Mouse (Mus musculus) neural tube, embryonic 12.5 days (tissue): ENCODE results near the gene Col19a1. TPM values are rescaled to one million over a fixed set of nuclear protein-coding genes. Genes with fewer than 3 reads are reported as not detected.
A peak's percentile ranks its signal among the peaks of the same experiment; 100 is the strongest.

Source experiments
- ATAC-seq: fragments of 200-750 bp; cut with Nextera tagmentation; 2 replicates; pipeline ENCODE4 v1.8.0; 2017; ENCODE audit warnings: low read depth, mild to moderate bottlenecking, moderate TSS enrichment, moderate library complexity; ENCODE audit not compliant: low FRiP score
- H3K27ac ChIP-seq: fragments of 300-500 bp; sonication (generic); 2 replicates; pipeline ENCODE4 v1.5.1; 2016
- H3K27me3 ChIP-seq: fragments of 300-500 bp; sonication (generic); replicated peaks from 2 replicates; pipeline ENCODE4 v1.6.1; 2016; ENCODE audit warnings: mild to moderate bottlenecking
- H3K36me3 ChIP-seq: fragments of 300-500 bp; sonication (generic); 2 replicates; pipeline ENCODE4 v1.6.1; 2016; ENCODE audit warnings: mild to moderate bottlenecking
- H3K4me1 ChIP-seq: fragments of 300-500 bp; sonication (generic); 2 replicates; pipeline ENCODE4 v1.6.1; 2016
- H3K4me2 ChIP-seq: fragments of 300-500 bp; sonication (generic); replicated peaks from 2 replicates; pipeline ENCODE4 v1.6.1; 2016; ENCODE audit warnings: mild to moderate bottlenecking
- H3K4me3 ChIP-seq: fragments of 300-500 bp; sonication (generic); 2 replicates; pipeline ENCODE4 v1.5.1; 2016
- H3K9ac ChIP-seq: fragments of 300-500 bp; sonication (generic); 2 replicates; pipeline ENCODE4 v1.6.1; 2016; ENCODE audit warnings: mild to moderate bottlenecking
- H3K9me3 ChIP-seq: fragments of 300-500 bp; sonication (generic); 2 replicates; pipeline ENCODE4 v1.6.1; 2016; ENCODE audit warnings: mild to moderate bottlenecking
- WGBS: fragments of 180-500 bp; shearing (Covaris S2); methylation state at CpG from one replicate; pipeline ENCODE4 v1.1.7; 2016; 5-methylcytosine and 5-hydroxymethylcytosine counted together
- polyA plus RNA-seq: library from polyadenylated mRNA; unstranded; fragments of >200 nt; fragmentation: Nextera tagmentation; extraction: Ambion mirVana; gene quantifications from 2 replicates; pipeline ENCODE4 v1.2.1, GENCODE M21; 2016

The Col19a1 gene
- polyA plus RNA-seq, 1 experiment from 2014 or later = 2.7 TPM

- ATAC-seq = no peak
- Histone ChIP-seq H3K36me3 (no peaks in the 10 kb centered on the region), H3K27ac (no peak overlapping the region), H3K9ac (no peak overlapping the region), H3K9me3 (no peaks in the 10 kb centered on the region), H3K4me1 (no peaks in the 10 kb centered on the region), H3K4me2 (no peak overlapping the region), H3K4me3 (no peak overlapping the region), H3K27me3 (no peaks in the 10 kb centered on the region)
- 87% methylated on average over 1 of the region's 1 CpGs for WGBS
These were observed 39.7 kb downstream of the Col19a1 start for GRCm38 (mm10) chr1:24547574-24547973.

GRCm38 (mm10) chr1:24539852-24540251, 47.4 kb downstream of the Col19a1 start:
- Histone ChIP-seq H3K4me2 (no peak overlapping the region), H3K36me3 (no peaks in the 10 kb centered on the region), H3K4me1 (no peaks in the 10 kb centered on the region), H3K9ac (no peak overlapping the region), H3K27ac (no peak overlapping the region), H3K4me3 (no peak overlapping the region), H3K27me3 (no peaks in the 10 kb centered on the region), H3K9me3 (no peaks in the 10 kb centered on the region)
- WGBS = 82% methylated on average over 1 of the region's 1 CpGs
- no peak for ATAC-seq

- H3K36me3 ChIP-seq = no peaks in the 10 kb centered on the region
- H3K4me3 ChIP-seq = no peak overlapping the region
- no peak overlapping the region for H3K9ac ChIP-seq
- H3K27me3 ChIP-seq = no peaks in the 10 kb centered on the region
- WGBS = 81% methylated on average over 2 of the region's 2 CpGs
- no peak overlapping the region for H3K27ac ChIP-seq
- H3K4me1 ChIP-seq = no peaks in the 10 kb centered on the region
- ATAC-seq = no peak
- no peak overlapping the region for H3K4me2 ChIP-seq
- H3K9me3 ChIP-seq = no peaks in the 10 kb centered on the region
These were observed 60.1 kb downstream of the Col19a1 start for GRCm38 (mm10) chr1:24527194-24527593.

GRCm38 (mm10) chr1:24517462-24517861, 69.8 kb downstream of the Col19a1 start:
- no peak overlapping the region for H3K9ac ChIP-seq
- 87% methylated on average over 4 of the region's 4 CpGs for WGBS
- ATAC-seq = no peak

GRCm38 (mm10) chr1:24515341-24515740, 71.9 kb downstream of the Col19a1 start:
- H3K36me3 ChIP-seq = no peaks in the 10 kb centered on the region
- no peak overlapping the region for H3K4me2 ChIP-seq
- no peaks in the 10 kb centered on the region for H3K4me1 ChIP-seq
- no peak overlapping the region for H3K9ac ChIP-seq
- H3K9me3 ChIP-seq = no peaks in the 10 kb centered on the region
- no peak overlapping the region for H3K4me3 ChIP-seq
- H3K27ac ChIP-seq = no peak overlapping the region
- no peaks in the 10 kb centered on the region for H3K27me3 ChIP-seq
- ATAC-seq = no peak
- 86% methylated on average over 5 of the region's 5 CpGs for WGBS

More at GRCm38 (mm10) chr1:24517462-24517861, 69.8 kb downstream of the Col19a1 start:
- Histone ChIP-seq H3K4me1 (no peaks in the 10 kb centered on the region), H3K27ac (no peak overlapping the region), H3K36me3 (no peaks in the 10 kb centered on the region), H3K4me2 (no peak overlapping the region), H3K27me3 (no peaks in the 10 kb centered on the region), H3K9me3 (no peaks in the 10 kb centered on the region), H3K4me3 (no peak overlapping the region)

GRCm38 (mm10) chr1:24511536-24511935, 75.7 kb downstream of the Col19a1 start:
- no peak overlapping the region for H3K27ac ChIP-seq
- H3K27me3 ChIP-seq = no peaks in the 10 kb centered on the region
- no peak overlapping the region for H3K9ac ChIP-seq
- no peaks in the 10 kb centered on the region for H3K9me3 ChIP-seq
- ATAC-seq = no peak
- H3K4me2 ChIP-seq = no peak overlapping the region
- H3K4me1 ChIP-seq = no peaks in the 10 kb centered on the region
- no peak overlapping the region for H3K4me3 ChIP-seq
- H3K36me3 ChIP-seq = no peaks in the 10 kb centered on the region
- 82% methylated on average over 6 of the region's 6 CpGs for WGBS

- H3K27me3 ChIP-seq = no peaks in the 10 kb centered on the region
These were observed 91.9 kb downstream of the Col19a1 start for GRCm38 (mm10) chr1:24495400-24495799.

GRCm38 (mm10) chr1:24484161-24484560, 103.1 kb downstream of the Col19a1 start:
- Histone ChIP-seq H3K9me3 (no peaks in the 10 kb centered on the region), H3K27ac (no peak overlapping the region), H3K4me2 (no peak overlapping the region), H3K27me3 (no peaks in the 10 kb centered on the region), H3K36me3 (no peaks in the 10 kb centered on the region), H3K4me1 (no peaks in the 10 kb centered on the region), H3K9ac (no peak overlapping the region), H3K4me3 (no peak overlapping the region)
- ATAC-seq = no peak
- 83% methylated on average over 5 of the region's 5 CpGs for WGBS

More at GRCm38 (mm10) chr1:24495400-24495799, 91.9 kb downstream of the Col19a1 start:
- Histone ChIP-seq H3K9ac (no peak overlapping the region), H3K9me3 (no peaks in the 10 kb centered on the region), H3K4me2 (no peak overlapping the region), H3K36me3 (no peaks in the 10 kb centered on the region), H3K27ac (no peak overlapping the region), H3K4me3 (no peak overlapping the region), H3K4me1 (no peaks in the 10 kb centered on the region)
- 90% methylated on average over 4 of the region's 4 CpGs for WGBS
- ATAC-seq = no peak

GRCm38 (mm10) chr1:24471096-24471710, 116.1 kb downstream of the Col19a1 start:
- no peaks in the 10 kb centered on the region for H3K36me3 ChIP-seq
- H3K9ac ChIP-seq = no peak overlapping the region
- no peaks in the 10 kb centered on the region for H3K27me3 ChIP-seq
- H3K4me2 ChIP-seq = no peak overlapping the region
- ATAC-seq = 0 out of 2 replicates have a peak, but pooled peaks have one; percentile 33
- H3K27ac ChIP-seq = no peak overlapping the region
- no peaks in the 10 kb centered on the region for H3K4me1 ChIP-seq
- H3K9me3 ChIP-seq = no peaks in the 10 kb centered on the region
- no peak overlapping the region for H3K4me3 ChIP-seq
- WGBS = 67% methylated on average over 7 of the region's 7 CpGs

- H3K27ac ChIP-seq = no peak overlapping the region
- ATAC-seq = peak; percentile 13; the same call in 1 of the 2 replicates
- H3K4me3 ChIP-seq = no peak overlapping the region
- no peaks in the 10 kb centered on the region for H3K27me3 ChIP-seq
- no peaks in the 10 kb centered on the region for H3K4me1 ChIP-seq
- H3K4me2 ChIP-seq = no peak overlapping the region
- H3K36me3 ChIP-seq = no peaks in the 10 kb centered on the region
- no peaks in the 10 kb centered on the region for H3K9me3 ChIP-seq
- no peak overlapping the region for H3K9ac ChIP-seq
- 72% methylated on average over 5 of the region's 5 CpGs for WGBS
These were observed 116.6 kb downstream of the Col19a1 start for GRCm38 (mm10) chr1:24470633-24471032.

GRCm38 (mm10) chr1:24461305-24461887, 125.9 kb downstream of the Col19a1 start:
- Histone ChIP-seq H3K9ac (no peak overlapping the region), H3K27ac (no peak overlapping the region), H3K27me3 (no peaks in the 10 kb centered on the region), H3K4me3 (no peak overlapping the region), H3K36me3 (no peaks in the 10 kb centered on the region), H3K9me3 (no peaks in the 10 kb centered on the region), H3K4me2 (no peak overlapping the region), H3K4me1 (no peaks in the 10 kb centered on the region)
- ATAC-seq = no peak
- 81% methylated on average over 3 of the region's 3 CpGs for WGBS

- Histone ChIP-seq H3K4me2 (no peak overlapping the region), H3K4me1 (no peaks in the 10 kb centered on the region), H3K4me3 (no peak overlapping the region), H3K27me3 (no peaks in the 10 kb centered on the region), H3K9ac (no peak overlapping the region), H3K9me3 (no peaks in the 10 kb centered on the region), H3K27ac (no peak overlapping the region), H3K36me3 (no peaks in the 10 kb centered on the region)
- 90% methylated on average over 2 of the region's 2 CpGs for WGBS
- ATAC-seq = no peak
These were observed 129.3 kb downstream of the Col19a1 start for GRCm38 (mm10) chr1:24458015-24458414.
